Mouse (Mus musculus): ENCODE measurements around the gene Cass4. TPM values are rescaled to one million over a fixed set of nuclear protein-coding genes. Genes with fewer than 3 reads are reported as not detected.
A peak's percentile ranks its signal among the peaks of the same experiment; 100 is the strongest.

Cass4 gene
- polyA plus RNA-seq, 1 experiment from 2014 or later = 1.0 TPM

- 89% methylated on average over 17 of the region's 17 CpGs for WGBS
- Histone ChIP-seq H3K36me3 (ENCODE audit: control insufficient read depth, insufficient read depth) (peaks cover 63% of the 10 kb centered on the region), H3K27ac (ENCODE audit: low read length) (no peak overlapping the region)
These were observed 13.1 kb upstream of the Cass4 start for GRCm38 (mm10) chr2:172380513-172380912.

GRCm38 (mm10) chr2:172381341-172381740 is 12.3 kb upstream of the Cass4 start:
- Histone ChIP-seq H3K4me3 (ENCODE audit: low read length) (no peak overlapping the region), H3K9ac (ENCODE audit: low read length) (no peak overlapping the region), H3K9me3 (replicated peaks; ENCODE audit: control insufficient read depth, low read length) (no peaks in the 10 kb centered on the region), H3K4me2 (ENCODE audit: low read depth, low read length) (no peak overlapping the region), H3K27me3 (ENCODE audit: control insufficient read depth, insufficient read depth, low read length) (no peaks in the 10 kb centered on the region), H3K4me1 (ENCODE audit: control insufficient read depth, insufficient read depth, low read length) (0 out of 2 replicates have a peak, but pooled peaks cover 2% of the 10 kb centered on the region), H3K27ac (ENCODE audit: low read length) (peak overlapping the region; percentile 26; the same call in 1 of the 2 replicates), H3K36me3 (ENCODE audit: control insufficient read depth, insufficient read depth) (peaks cover 55% of the 10 kb centered on the region)
- WGBS = 87% methylated on average over 11 of the region's 11 CpGs
- ATAC-seq (replicated peaks; ENCODE audit: extremely low read depth, insufficient read depth, low FRiP score) = 0 out of 2 replicates have a peak, but pooled peaks have one; percentile 10

More at GRCm38 (mm10) chr2:172380513-172380912, 13.1 kb upstream of the Cass4 start:
- no peaks in the 10 kb centered on the region for H3K9me3 ChIP-seq (replicated peaks; ENCODE audit: control insufficient read depth, low read length)
- ATAC-seq (replicated peaks; ENCODE audit: extremely low read depth, insufficient read depth, low FRiP score) = no peak
- 0 out of 2 replicates have a peak, but pooled peaks cover 2% of the 10 kb centered on the region for H3K4me1 ChIP-seq (ENCODE audit: control insufficient read depth, insufficient read depth, low read length)
- H3K4me2 ChIP-seq (ENCODE audit: low read depth, low read length) = no peak overlapping the region
- H3K9ac ChIP-seq (ENCODE audit: low read length) = no peak overlapping the region
- no peak overlapping the region for H3K4me3 ChIP-seq (ENCODE audit: low read length)
- no peaks in the 10 kb centered on the region for H3K27me3 ChIP-seq (ENCODE audit: control insufficient read depth, insufficient read depth, low read length)

GRCm38 (mm10) chr2:172381898-172382297 is 11.7 kb upstream of the Cass4 start:
- H3K9me3 ChIP-seq (replicated peaks; ENCODE audit: control insufficient read depth, low read length) = no peaks in the 10 kb centered on the region
- no peak overlapping the region for H3K4me2 ChIP-seq (ENCODE audit: low read depth, low read length)
- H3K4me3 ChIP-seq (ENCODE audit: low read length) = no peak overlapping the region
- no peaks in the 10 kb centered on the region for H3K27me3 ChIP-seq (ENCODE audit: control insufficient read depth, insufficient read depth, low read length)
- H3K36me3 ChIP-seq (ENCODE audit: control insufficient read depth, insufficient read depth) = peaks cover 51% of the 10 kb centered on the region
- H3K9ac ChIP-seq (ENCODE audit: low read length) = no peak overlapping the region
- 81% methylated on average over 12 of the region's 12 CpGs for WGBS
- H3K4me1 ChIP-seq (ENCODE audit: control insufficient read depth, insufficient read depth, low read length) = 0 out of 2 replicates have a peak, but pooled peaks cover 2% of the 10 kb centered on the region
- no peak overlapping the region for H3K27ac ChIP-seq (ENCODE audit: low read length)
- ATAC-seq (replicated peaks; ENCODE audit: extremely low read depth, insufficient read depth, low FRiP score) = peak; percentile 30; the same call in 1 of the 2 replicates

GRCm38 (mm10) chr2:172384715-172385114 is 8.9 kb upstream of the Cass4 start:
- Histone ChIP-seq H3K27ac (ENCODE audit: low read length) (no peak overlapping the region), H3K9me3 (replicated peaks; ENCODE audit: control insufficient read depth, low read length) (no peaks in the 10 kb centered on the region), H3K36me3 (ENCODE audit: control insufficient read depth, insufficient read depth) (peaks cover 27% of the 10 kb centered on the region), H3K4me3 (ENCODE audit: low read length) (no peak overlapping the region), H3K4me1 (ENCODE audit: control insufficient read depth, insufficient read depth, low read length) (0 out of 2 replicates have a peak, but pooled peaks cover 2% of the 10 kb centered on the region), H3K4me2 (ENCODE audit: low read depth, low read length) (no peak overlapping the region), H3K9ac (ENCODE audit: low read length) (no peak overlapping the region), H3K27me3 (ENCODE audit: control insufficient read depth, insufficient read depth, low read length) (no peaks in the 10 kb centered on the region)
- no peak for ATAC-seq (replicated peaks; ENCODE audit: extremely low read depth, insufficient read depth, low FRiP score)
- WGBS = 53% methylated on average over 3 of the region's 3 CpGs

- peak; percentile 59 for ATAC-seq (replicated peaks; ENCODE audit: extremely low read depth, insufficient read depth, low FRiP score)
These were observed 3.3 kb upstream of the Cass4 start for GRCm38 (mm10) chr2:172390341-172390740.

GRCm38 (mm10) chr2:172392041-172392521 is 1.5 kb upstream of the Cass4 start:
- no peak overlapping the region for H3K4me2 ChIP-seq (ENCODE audit: low read depth, low read length)
- no peaks in the 10 kb centered on the region for H3K9me3 ChIP-seq (replicated peaks; ENCODE audit: control insufficient read depth, low read length)
- H3K27ac ChIP-seq (ENCODE audit: low read length) = no peak overlapping the region
- H3K27me3 ChIP-seq (ENCODE audit: control insufficient read depth, insufficient read depth, low read length) = no peaks in the 10 kb centered on the region
- no peak for ATAC-seq (replicated peaks; ENCODE audit: extremely low read depth, insufficient read depth, low FRiP score)
- H3K4me3 ChIP-seq (ENCODE audit: low read length) = no peak overlapping the region
- no peak overlapping the region; the same call in 1 of the 2 replicates for H3K9ac ChIP-seq (ENCODE audit: low read length)
- no peaks in the 10 kb centered on the region for H3K36me3 ChIP-seq (ENCODE audit: control insufficient read depth, insufficient read depth)
- no peaks in the 10 kb centered on the region; the same call in 1 of the 2 replicates for H3K4me1 ChIP-seq (ENCODE audit: control insufficient read depth, insufficient read depth, low read length)
- 42% methylated on average over 10 of the region's 10 CpGs for WGBS

More at GRCm38 (mm10) chr2:172390341-172390740, 3.3 kb upstream of the Cass4 start:
- Histone ChIP-seq H3K36me3 (ENCODE audit: control insufficient read depth, insufficient read depth) (no peaks in the 10 kb centered on the region), H3K9ac (ENCODE audit: low read length) (no peak overlapping the region), H3K27ac (ENCODE audit: low read length) (no peak overlapping the region), H3K4me3 (ENCODE audit: low read length) (no peak overlapping the region), H3K4me1 (ENCODE audit: control insufficient read depth, insufficient read depth, low read length) (no peaks in the 10 kb centered on the region; the same call in 1 of the 2 replicates), H3K27me3 (ENCODE audit: control insufficient read depth, insufficient read depth, low read length) (no peaks in the 10 kb centered on the region), H3K4me2 (ENCODE audit: low read depth, low read length) (no peak overlapping the region), H3K9me3 (replicated peaks; ENCODE audit: control insufficient read depth, low read length) (no peaks in the 10 kb centered on the region)
- WGBS = 26% methylated on average over 6 of the region's 6 CpGs

GRCm38 (mm10) chr2:172394052-172394392 is 428 bp downstream of the Cass4 start:
- Histone ChIP-seq H3K27ac (ENCODE audit: low read length) (no peak overlapping the region), H3K4me1 (ENCODE audit: control insufficient read depth, insufficient read depth, low read length) (no peaks in the 10 kb centered on the region; the same call in 1 of the 2 replicates), H3K4me2 (ENCODE audit: low read depth, low read length) (peak overlapping the region; percentile 37; the same call in 1 of the 2 replicates), H3K4me3 (ENCODE audit: low read length) (no peak overlapping the region), H3K9me3 (replicated peaks; ENCODE audit: control insufficient read depth, low read length) (no peaks in the 10 kb centered on the region), H3K9ac (ENCODE audit: low read length) (no peak overlapping the region), H3K27me3 (ENCODE audit: control insufficient read depth, insufficient read depth, low read length) (no peaks in the 10 kb centered on the region), H3K36me3 (ENCODE audit: control insufficient read depth, insufficient read depth) (no peaks in the 10 kb centered on the region)
- WGBS = 64% methylated on average over 2 of the region's 2 CpGs
- ATAC-seq (replicated peaks; ENCODE audit: extremely low read depth, insufficient read depth, low FRiP score) = no peak

- Histone ChIP-seq H3K4me2 (ENCODE audit: low read depth, low read length) (no peak overlapping the region), H3K4me3 (ENCODE audit: low read length) (no peak overlapping the region), H3K36me3 (ENCODE audit: control insufficient read depth, insufficient read depth) (no peaks in the 10 kb centered on the region), H3K27ac (ENCODE audit: low read length) (no peak overlapping the region), H3K27me3 (ENCODE audit: control insufficient read depth, insufficient read depth, low read length) (no peaks in the 10 kb centered on the region), H3K9me3 (replicated peaks; ENCODE audit: control insufficient read depth, low read length) (no peaks in the 10 kb centered on the region), H3K9ac (ENCODE audit: low read length) (no peak overlapping the region), H3K4me1 (ENCODE audit: control insufficient read depth, insufficient read depth, low read length) (no peaks in the 10 kb centered on the region; the same call in none of the 2 replicates)
- no peak for ATAC-seq (replicated peaks; ENCODE audit: extremely low read depth, insufficient read depth, low FRiP score)
- 61% methylated on average over 4 of the region's 4 CpGs for WGBS
These were observed 1.1 kb downstream of the Cass4 start for GRCm38 (mm10) chr2:172394671-172395070.

- no peaks in the 10 kb centered on the region for H3K27me3 ChIP-seq (ENCODE audit: control insufficient read depth, insufficient read depth, low read length)
- no peak overlapping the region for H3K4me2 ChIP-seq (ENCODE audit: low read depth, low read length)
- no peaks in the 10 kb centered on the region for H3K9me3 ChIP-seq (replicated peaks; ENCODE audit: control insufficient read depth, low read length)
- H3K4me1 ChIP-seq (ENCODE audit: control insufficient read depth, insufficient read depth, low read length) = peaks cover 4% of the 10 kb centered on the region
- H3K36me3 ChIP-seq (ENCODE audit: control insufficient read depth, insufficient read depth) = no peaks in the 10 kb centered on the region
- no peak for ATAC-seq (replicated peaks; ENCODE audit: extremely low read depth, insufficient read depth, low FRiP score)
- no peak overlapping the region for H3K9ac ChIP-seq (ENCODE audit: low read length)
- H3K4me3 ChIP-seq (ENCODE audit: low read length) = no peak overlapping the region
- WGBS = 46% methylated on average over 9 of the region's 9 CpGs
- H3K27ac ChIP-seq (ENCODE audit: low read length) = no peak overlapping the region
These were observed 2.4 kb downstream of the Cass4 start for GRCm38 (mm10) chr2:172395961-172396360.

Measured in heart, embryonic 16.5 days (tissue).